Mouse (Mus musculus) kidney, adult 11 months (tissue): Measurements from ENCODE around the gene Ptcd2.

Experiments
- DNase-seq: peaks from one replicate; pipeline ENCODE4 v3.0.0; 2022

The Ptcd2 gene

GRCm38 (mm10) chr13:99299921-99300320 lies 44.6 kb downstream of the Ptcd2 start:
- no peak for DNase-seq

GRCm38 (mm10) chr13:99294176-99294575 lies 50.3 kb downstream of the Ptcd2 start:
- DNase-seq, result no peak

DNA sequence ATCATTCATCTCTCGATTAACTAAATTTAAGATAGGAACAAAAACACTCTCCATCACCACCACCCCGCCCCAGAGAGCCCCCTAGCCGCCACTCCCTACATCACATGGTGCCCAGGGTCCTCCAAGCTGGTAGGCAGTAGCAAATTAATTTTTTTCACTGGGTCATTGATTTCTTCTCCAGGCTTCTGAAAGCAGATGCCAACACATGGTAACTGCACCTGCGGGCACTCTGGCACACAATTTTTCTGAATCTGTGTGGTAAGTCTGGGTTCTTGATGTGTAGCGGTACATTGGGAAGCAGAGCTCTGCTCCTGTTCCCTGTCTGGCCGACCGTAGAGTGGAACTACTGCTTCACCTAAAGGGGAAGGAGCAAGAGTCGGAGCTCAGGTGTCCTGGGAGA lies 53.7 kb downstream of the Ptcd2 start:
- DNase-seq, result no peak

DNA sequence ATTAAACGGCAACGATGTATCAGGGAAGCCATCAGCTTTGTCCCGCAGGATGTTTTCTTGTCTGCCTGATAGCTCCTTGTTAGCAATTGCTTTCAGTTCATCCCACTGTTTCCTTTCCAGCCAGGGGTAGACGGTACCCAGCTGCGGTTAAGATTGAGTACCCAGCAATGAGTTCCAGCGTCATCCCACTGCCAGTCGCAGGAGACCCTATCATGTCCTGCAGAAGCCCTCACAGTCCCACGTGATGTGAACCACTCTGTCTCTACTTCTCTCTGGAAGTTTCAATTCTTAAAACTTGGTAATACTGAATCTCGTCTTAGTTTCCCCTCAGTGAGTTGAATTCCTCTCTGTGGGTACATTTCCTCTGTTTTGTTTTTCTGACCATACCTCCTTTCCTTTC lies 56.7 kb downstream of the Ptcd2 start:
- no peak for DNase-seq

DNA sequence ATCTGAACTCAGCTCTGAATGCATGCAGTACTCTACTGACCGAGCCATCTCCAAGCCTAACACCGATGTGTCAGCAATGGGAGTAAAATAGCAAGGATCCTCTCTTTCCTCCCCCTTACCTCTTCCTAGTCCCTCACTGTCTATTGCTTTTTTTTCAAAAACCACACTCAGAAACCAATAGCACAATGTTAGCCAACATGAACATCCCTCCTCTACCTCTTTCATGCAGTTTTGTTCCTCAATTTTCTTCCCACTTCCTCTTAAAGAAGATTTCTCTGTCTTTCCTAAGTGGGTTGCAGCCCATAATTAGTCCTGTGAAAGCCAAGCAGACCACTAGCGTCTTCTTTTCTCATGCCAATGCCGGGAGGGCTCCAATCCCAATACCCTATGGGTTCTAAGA lies 57.3 kb downstream of the Ptcd2 start:
- no peak for DNase-seq

DNA sequence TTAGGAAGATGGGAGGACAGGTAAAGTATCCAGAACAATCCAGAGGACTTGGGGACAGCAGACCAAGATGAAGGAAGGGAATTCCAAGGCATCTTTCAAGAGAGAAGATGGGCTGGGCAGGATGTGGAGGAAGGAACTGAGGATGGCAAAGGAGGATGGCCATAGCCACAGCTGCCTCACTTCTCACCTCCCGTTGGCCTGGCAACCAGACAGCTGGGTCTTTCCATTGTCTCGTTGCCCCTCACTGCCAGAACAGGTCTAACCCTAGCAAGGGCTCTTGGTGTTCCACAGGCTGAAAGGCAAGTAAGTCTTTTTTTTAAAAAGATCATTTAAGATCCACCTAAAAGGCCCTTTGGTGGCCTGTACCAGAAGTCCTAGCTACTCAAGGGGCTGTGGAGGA lies 59.3 kb downstream of the Ptcd2 start:
- DNase-seq, result no peak

DNA sequence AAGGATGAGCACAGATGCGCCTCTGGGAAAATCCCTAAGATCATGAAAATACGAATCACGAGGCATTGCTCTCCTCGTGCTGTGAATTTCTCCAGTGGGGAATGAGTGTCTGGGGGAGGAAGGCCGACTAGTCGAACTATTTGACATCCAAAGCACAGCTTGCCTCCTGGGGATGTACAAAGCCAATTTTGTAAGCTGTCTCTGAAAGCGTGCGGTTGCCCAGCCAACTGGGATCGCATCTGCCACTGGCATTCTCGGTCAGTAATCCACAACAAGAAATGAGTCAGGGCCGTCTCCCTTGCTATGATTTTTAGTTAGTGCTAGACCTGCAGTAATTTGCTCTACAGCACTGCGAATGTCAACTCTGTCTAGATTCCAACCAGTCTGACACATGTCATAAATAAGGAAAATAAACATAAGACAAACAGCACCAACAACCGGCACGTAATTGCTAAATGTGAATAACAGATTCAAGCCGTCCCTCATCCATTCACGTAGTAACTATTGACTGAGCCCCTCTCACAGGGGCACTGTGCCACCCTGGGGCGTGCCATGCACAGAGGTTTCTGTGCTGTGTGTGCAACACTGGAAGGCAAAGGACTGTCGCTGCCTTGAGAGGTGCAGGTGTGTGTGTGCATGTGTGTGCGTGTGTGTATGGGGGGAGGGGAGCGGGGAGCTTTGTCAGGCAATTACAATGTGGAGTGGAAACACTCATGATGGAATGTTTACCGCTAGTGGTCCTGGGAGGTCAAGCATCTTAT lies 59.9 kb downstream of the Ptcd2 start:
- no peak for DNase-seq

DNA sequence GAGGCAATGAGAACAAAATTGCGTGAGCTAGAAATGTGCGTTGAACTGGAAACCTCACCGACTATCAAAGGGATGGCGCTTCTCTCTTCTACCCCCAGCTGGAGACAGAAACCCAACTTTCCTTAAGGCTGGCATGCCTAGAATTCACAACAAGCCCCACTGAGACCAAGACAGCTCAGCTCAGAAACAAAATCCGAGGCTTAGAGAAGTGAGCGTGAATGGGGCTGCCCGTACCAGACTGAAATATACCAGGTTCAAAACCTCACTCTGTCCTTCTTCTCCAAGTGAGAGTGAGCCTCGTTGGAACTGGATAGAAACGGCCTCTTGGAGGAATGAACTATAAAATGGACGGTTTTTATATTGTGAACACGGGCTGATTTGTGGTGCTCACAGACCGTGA lies 60.6 kb downstream of the Ptcd2 start:
- no peak for DNase-seq

- no peak for DNase-seq
Observed at GRCm38 (mm10) chr13:99282961-99283360, 61.5 kb downstream of the Ptcd2 start.

DNA sequence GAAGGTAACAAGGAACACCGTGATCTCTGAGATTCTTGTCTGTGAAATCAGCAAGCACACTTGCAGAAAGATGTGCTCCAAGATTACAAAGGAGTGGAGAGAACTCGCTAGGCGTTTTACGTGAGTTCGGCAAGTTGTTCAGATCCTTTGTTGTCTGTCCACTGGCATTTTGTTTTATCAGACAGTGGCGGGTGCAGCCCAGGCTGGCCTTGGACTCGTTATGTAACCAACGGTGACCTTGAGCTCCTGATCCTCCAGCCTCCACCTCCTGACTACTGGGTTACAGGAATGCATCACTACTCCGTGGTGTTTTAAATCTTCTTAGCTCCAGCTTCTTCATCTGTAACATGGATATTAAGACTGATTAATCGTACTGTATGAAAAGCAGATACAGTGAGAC lies 65.2 kb downstream of the Ptcd2 start:
- DNase-seq, result no peak

DNA sequence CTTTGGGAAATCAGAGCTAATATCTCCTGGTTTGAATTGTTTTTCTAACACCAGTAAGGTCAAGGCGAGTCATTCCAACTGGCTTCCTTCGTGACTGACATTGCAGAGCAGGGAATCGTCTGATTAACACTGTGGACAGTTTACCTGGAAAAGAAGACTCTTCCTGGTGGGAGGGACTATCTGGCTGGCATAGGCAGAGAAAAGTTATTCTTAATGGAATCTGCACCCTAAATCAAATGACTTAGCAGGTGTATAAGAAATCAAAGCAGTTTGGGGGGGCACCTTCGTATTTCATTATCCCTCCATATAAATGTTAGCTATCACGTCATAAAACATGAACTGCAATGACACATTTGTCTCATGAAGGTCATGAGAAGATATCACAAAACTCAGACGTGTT lies 66.0 kb downstream of the Ptcd2 start:
- no peak for DNase-seq

DNA sequence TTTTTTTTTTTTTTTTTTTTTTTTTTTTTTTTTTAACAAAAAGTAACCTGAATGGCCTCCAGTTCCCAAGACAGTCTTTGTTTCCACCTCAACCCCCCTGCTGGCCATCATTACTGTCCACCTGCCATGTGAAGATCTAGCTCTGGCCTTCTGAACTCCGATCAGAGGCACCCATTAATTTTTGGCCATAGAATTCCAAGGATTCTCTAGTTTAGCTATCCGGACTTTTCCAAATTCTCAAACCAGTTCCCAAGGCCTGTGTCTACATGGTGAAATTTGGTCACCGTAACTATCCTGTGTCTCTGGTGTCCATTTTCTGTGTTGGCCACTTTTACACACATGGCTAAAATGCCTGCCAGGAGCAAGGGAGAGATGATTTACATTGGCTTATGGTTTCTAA lies 67.0 kb downstream of the Ptcd2 start:
- DNase-seq, result no peak

DNA sequence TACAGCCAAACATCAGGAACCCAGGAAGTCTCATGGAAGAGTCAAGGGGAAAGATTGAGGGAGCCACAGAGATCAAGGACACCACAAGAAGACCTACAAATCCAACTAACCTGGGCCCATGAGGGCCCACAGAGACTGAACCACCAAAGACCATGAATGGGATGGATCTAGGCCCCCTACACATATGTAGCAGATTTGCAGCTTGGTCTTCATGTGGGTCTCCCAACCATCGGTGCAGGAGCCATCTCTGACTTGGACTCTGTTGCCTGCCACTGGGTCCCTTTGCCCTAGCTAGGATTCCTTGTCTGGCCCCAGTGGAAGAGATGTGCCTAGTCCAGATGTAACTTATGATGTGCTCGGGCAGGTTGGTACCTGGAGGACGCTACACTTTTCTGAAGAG lies 72.5 kb downstream of the Ptcd2 start:
- DNase-seq, result no peak
